Mouse (Mus musculus) embryonic fibroblast, embryonic 13.5 days (primary cell): ENCODE data around the gene Gabarap. TPM values are rescaled to one million over a fixed set of nuclear protein-coding genes. Genes with fewer than 3 reads are reported as not detected.
"Not testable (repeated sequence)": the region's sequence is repeated elsewhere in the genome, so short reads cannot be mapped to it uniquely, and the experiment has no call there.

Source experiments
- H3K27ac ChIP-seq: 2 replicates; pipeline ENCODE4 v1.5.1; 2012; ENCODE audit warnings: low read length, control low read depth, inconsistent platforms; ENCODE audit not compliant: insufficient read depth
- H3K4me1 ChIP-seq: 2 replicates; pipeline ENCODE4 v1.6.1; 2011; ENCODE audit warnings: low read length; ENCODE audit not compliant: control insufficient read depth, insufficient read depth
- H3K4me3 ChIP-seq: 2 replicates; pipeline ENCODE4 v1.5.1; 2011; ENCODE audit warnings: mild to moderate bottlenecking, control low read depth, low read length; ENCODE audit not compliant: insufficient read depth
- CTCF ChIP-seq: IDR thresholded peaks from 2 replicates; pipeline ENCODE4 v1.5.1; 2011; ENCODE audit warnings: mild to moderate bottlenecking, control low read depth, low read length, moderate library complexity, borderline replicate concordance; ENCODE audit not compliant: insufficient read depth
- POLR2A ChIP-seq: IDR thresholded peaks from 2 replicates; pipeline ENCODE4 v1.6.1; 2011; ENCODE audit warnings: low read depth, mild to moderate bottlenecking, control low read depth, low read length, moderate library complexity
- polyA plus RNA-seq: library from polyadenylated mRNA; stranded (reverse); fragments of >200 nt; gene quantifications from 2 replicates; pipeline ENCODE4 v1.2.4, GENCODE M21; 2011; ENCODE audit warnings: low read depth; ENCODE audit not compliant: missing spikeins, insufficient read length

Gabarap gene
- polyA plus RNA-seq, 1 experiment, result 646 TPM

DNA sequence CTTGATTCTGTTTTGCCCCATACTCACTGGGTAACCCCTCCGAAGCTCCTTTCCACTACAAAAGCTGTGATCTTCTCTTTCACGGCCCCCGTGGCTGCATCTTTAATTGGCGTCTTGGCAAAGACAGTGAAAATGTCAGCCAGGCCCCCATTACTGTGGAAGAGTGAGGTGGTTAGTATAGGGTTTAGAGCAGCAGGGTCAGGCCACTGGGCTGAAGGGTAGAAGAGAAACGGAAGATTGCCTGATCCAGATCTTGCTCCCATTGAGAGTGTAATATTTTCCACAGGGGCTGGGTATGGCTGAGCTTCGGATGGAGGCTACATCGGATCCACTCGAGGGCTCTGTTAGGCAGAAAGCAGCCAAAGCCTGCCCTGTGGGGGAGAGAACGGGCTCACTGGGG is 22.0 kb downstream of the Gabarap start:
- H3K27ac ChIP-seq, result no peak overlapping the region
- no peak overlapping the region for H3K4me3 ChIP-seq
- TF ChIP-seq POLR2A (no peak), CTCF (no peak)
- 0 out of 2 replicates have a peak, but pooled peaks cover 7% of the 10 kb centered on the region for H3K4me1 ChIP-seq

DNA sequence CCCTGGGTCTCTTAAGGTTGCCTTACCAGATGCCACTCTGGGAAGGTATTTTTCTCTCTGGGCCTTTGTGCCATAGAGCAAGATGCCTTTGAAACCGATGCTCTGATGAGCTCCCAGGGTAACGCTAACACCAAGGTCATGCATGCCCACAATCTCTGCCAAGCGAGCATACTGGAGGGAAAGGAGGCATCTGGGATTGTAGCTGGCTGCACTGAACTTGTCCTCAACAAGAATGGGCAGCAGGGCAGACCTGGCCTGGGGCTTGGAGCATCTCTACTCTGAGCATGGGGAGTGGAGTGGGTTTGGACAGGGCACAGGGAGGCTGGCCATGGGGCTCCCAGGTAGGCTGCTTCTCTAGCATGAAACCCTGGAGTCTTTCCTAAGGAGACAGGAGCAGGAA is 22.5 kb downstream of the Gabarap start:
- no peak for TF ChIP-seq CTCF
- TF ChIP-seq POLR2A, result no peak
- H3K4me1 ChIP-seq, result 0 out of 2 replicates have a peak, but pooled peaks cover 7% of the 10 kb centered on the region
- no peak overlapping the region for H3K27ac ChIP-seq
- no peak overlapping the region for H3K4me3 ChIP-seq

DNA sequence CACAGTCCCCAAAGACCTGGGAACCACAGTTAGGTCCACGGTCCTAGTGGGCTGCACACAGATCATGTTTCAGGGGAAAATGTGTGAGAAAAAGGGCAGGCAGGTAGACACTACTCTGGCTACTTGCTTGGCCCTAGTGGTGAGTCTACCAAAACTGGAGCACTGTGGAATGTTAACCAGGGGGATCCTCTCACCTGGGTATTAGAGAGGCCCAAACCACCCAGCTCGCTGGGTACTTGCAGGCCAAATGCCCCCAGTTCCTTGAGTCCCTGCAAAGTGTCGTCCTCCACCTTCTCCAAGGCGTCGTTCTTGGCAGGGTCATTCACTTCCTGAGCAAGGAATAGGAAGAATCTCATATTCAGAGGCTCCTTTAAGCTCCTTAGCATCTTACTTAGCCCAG is 23.1 kb downstream of the Gabarap start:
- H3K27ac ChIP-seq, result no peak overlapping the region

DNA sequence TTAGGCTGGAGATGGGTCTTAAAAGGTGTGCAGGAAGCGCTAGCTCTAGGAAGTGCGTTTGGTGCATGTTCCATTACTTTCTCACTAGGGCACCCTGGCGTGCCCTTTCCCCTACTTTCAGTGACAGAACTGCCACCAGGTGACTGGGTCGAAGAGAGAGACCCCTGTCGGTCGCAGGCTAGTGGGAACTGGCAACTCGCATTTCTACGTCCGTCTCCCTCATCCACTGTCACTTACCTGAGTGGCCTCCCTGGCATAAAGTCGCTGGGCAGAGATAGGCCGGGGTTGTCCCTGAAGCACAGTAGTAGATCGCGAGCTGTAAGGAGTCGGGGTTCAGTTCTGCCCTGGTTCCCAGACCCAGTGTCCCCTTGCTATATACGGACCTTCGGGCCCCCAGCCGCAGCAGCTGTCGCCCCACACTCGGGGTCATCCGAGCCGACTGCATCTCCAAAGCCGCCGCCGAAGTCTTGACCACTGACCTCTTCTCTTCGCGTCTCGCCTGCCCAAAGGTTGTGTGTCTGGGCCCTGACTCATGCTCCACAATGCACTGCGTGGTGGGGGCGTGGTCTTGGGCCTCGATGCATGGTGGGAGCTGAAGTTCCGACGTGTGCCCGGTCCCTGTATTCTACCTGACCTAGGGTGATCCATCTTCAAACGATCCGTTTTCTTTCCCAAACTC is 24.1 kb downstream of the Gabarap start, which contains the start of gene Acadvl:
Gene Acadvl (minus strand): TSS at position 532 of the 679 bp plus-strand sequence.
- Histone ChIP-seq H3K4me1 (0 out of 2 replicates have a peak, but pooled peaks cover 7% of the 10 kb centered on the region), H3K4me3 (peak within 1 kb of the TSS; percentile 54), H3K27ac (peak within 1 kb of the TSS; percentile 5; the same call in 1 of the 2 replicates)
- no peak for TF ChIP-seq CTCF
- TF ChIP-seq POLR2A, result peak; percentile 89

More for the DNA sequence above, 23.1 kb downstream of the Gabarap start:
- H3K4me1 ChIP-seq, result 0 out of 2 replicates have a peak, but pooled peaks cover 7% of the 10 kb centered on the region
- TF ChIP-seq CTCF (no peak), POLR2A (no peak)
- H3K4me3 ChIP-seq, result no peak overlapping the region

DNA sequence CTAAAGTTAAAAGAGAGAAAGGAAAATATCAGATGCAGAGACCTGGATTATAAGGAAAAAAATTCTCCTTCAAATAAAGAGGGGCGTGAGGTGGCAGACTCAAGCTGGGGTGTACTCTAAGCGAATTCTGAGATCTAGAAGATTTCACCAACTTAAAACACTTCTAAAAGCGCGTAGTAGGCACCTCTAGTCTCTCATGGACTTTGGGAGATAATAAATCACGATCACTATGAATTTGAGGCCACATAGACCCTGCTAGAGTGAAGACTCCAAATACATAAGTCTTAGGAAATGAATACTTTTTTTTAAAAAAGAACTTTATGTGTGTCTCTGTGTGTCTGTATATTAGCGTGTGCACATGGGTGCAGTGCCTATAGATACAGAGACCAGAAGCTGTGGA is 24.7 kb downstream of the Gabarap start:
- Histone ChIP-seq H3K27ac (no peak overlapping the region), H3K4me1 (peaks cover 10% of the 10 kb centered on the region; the same call in 1 of the 2 replicates), H3K4me3 (no peak overlapping the region)
- TF ChIP-seq CTCF, result no peak
- no peak for TF ChIP-seq POLR2A

DNA sequence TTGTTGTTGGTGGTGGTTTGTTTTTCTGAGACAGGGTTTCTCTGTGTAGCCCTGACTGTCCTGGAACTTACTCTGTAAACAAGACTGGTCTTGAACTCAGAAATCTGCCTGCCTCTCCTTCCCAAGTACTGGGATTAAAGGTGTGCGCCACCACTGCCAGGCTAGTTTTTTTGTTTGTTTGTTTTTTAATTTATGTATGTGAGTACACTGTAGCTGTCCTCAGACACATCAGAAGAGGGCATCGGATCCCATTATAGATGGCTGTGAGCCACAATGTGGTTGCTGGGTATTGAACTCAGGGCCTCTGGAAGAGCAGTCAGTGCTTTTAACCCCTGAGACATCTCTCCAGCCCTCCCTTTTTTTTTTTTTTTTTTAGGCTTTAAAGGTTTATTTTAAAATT is 25.2 kb downstream of the Gabarap start:
- H3K4me1 ChIP-seq, result peaks cover 10% of the 10 kb centered on the region; the same call in 1 of the 2 replicates
- H3K4me3 ChIP-seq, H3K27ac ChIP-seq: not testable (repeated sequence)

DNA sequence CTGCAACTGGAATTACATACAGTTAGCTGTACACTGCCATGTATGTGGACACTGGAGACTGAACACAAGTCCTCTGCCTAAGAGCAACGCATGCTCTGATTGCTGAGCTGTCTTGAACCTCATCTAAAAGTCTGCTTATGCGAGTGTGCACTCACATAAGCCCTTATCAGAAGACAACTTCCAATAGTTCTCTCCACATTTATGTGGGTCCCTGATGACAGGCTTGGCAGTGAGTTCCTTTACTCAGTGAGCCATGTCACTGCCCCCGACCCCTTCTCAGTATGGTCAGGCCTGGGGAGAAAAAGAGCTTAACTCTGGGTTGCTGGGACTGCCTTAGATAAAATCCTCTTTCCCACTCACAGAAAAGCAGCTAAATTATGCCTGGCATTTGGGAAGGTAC is 25.7 kb downstream of the Gabarap start, which contains the start of gene Dlg4:
Gene Dlg4 (plus strand): TSS at position 274 of the 400 bp plus-strand sequence.
- Histone ChIP-seq H3K27ac (no peak within 1 kb of the TSS), H3K4me1 (peaks cover 10% of the 10 kb centered on the region; the same call in 1 of the 2 replicates), H3K4me3 (no peak within 1 kb of the TSS)
- no peak for TF ChIP-seq POLR2A
- no peak for TF ChIP-seq CTCF

DNA sequence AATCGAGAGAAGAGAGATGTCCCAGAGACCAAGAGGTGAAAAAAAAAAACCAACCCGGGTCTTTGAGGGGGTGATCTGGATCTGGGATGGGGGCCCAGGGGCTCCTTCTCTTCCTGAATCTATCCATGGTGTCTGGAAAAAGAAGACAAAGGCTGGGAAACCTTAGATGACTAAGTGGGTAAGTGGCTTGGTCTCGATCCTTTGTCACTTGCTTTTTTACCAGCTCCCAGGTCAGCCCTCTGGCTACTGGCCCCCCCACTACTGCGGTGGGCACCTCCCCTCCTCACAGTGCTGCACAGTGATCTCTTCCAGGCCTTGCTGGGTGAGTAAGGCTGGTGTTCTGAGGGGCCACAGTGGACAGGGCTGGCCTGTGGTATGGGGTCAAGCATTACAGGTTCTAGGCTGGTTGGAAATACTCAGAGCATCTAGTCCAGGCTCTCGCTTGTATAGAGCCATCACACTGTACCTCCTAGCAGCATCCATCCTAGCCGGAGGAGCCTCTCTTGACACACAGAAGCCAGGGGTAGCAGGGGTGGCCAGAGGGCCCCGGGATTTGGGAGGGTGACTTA is 26.3 kb downstream of the Gabarap start:
- H3K4me1 ChIP-seq, result peaks cover 10% of the 10 kb centered on the region; the same call in 1 of the 2 replicates

DNA sequence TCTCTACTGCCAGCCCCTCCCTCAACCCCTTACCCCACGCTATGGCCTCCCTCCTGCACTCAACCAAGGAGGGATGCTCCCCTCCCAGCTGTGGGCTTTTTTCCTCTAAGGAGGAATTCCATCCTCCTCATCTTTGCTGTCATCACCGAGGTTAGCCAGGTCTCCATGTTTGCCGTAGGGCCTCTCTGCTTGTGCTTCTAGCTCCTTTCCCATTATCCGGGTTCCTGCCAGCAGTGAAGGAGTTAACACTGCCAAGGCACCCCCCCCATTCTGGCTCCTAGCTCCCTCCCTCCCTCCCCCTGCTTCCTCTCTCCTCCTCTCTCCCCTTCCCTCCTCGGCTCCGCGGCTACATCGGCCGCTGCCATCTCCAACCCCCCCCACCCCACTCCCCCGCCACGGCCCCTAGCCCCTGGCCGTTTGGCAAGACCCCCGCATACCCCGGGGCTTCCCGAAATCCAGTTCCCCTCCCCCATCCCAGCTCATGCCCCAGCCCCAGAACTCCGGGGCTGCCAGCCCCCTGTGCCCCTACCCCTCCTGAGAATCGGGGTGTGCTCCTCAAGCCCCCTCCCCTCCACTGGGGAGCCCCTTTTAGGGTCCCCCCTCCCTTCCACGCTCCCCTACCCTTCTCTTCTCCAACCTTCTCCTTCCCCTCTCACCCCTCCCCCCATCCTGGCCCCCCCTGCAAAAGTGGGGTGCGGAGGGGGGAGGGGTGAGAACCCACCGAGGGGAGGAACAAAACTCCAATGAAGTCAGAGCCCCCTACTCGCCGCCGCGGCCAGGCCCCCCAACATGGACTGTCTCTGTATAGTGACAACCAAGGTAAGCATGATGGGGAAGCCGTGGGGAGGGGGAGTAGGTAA is 27.4 kb downstream of the Gabarap start:
- TF ChIP-seq CTCF (no peak), POLR2A (peak; percentile 47)
- Histone ChIP-seq H3K27ac (peak overlapping the region; percentile 62), H3K4me3 (peak overlapping the region; percentile 85), H3K4me1 (peaks cover 12% of the 10 kb centered on the region; the same call in 1 of the 2 replicates)

More for the DNA sequence above, 26.3 kb downstream of the Gabarap start:
- Histone ChIP-seq H3K27ac (no peak overlapping the region), H3K4me3 (no peak overlapping the region)
- no peak for TF ChIP-seq CTCF
- no peak for TF ChIP-seq POLR2A
